Mouse (Mus musculus) bone marrow macrophage, adult 2 months (primary cell): ENCODE measurements around the gene Cdkn3.
"Not testable (repeated sequence)": the region's sequence is repeated elsewhere in the genome, so short reads cannot be mapped to it uniquely, and the experiment has no call there.

ENCODE experiments used
- CTCF ChIP-seq: IDR thresholded peaks from 2 replicates; pipeline ENCODE4 v1.5.1; 2012; ENCODE audit warnings: low read depth, mild to moderate bottlenecking, low read length, moderate library complexity
- POLR2A ChIP-seq: IDR thresholded peaks from 2 replicates; pipeline ENCODE4 v1.6.1; 2012; ENCODE audit warnings: mild to moderate bottlenecking, low read depth, low read length, borderline replicate concordance

GRCm38 (mm10) chr14:46737346-46737745 is 23.0 kb upstream of the Cdkn3 start:
- not testable (repeated sequence) for TF ChIP-seq CTCF, POLR2A
